Mouse (Mus musculus) CD4-positive, CD25-positive, alpha-beta regulatory T cell, adult 9 weeks (primary cell): ENCODE data around the gene Gsc. TPM values are rescaled to one million over a fixed set of nuclear protein-coding genes. Genes with fewer than 3 reads are reported as not detected.

Source experiments
- polyA plus RNA-seq: library from polyadenylated mRNA; unstranded; fragments of 100-300 nt; shearing (Covaris generic); gene quantifications from one replicate; pipeline ENCODE4 v1.2.1, GENCODE M21; 2017

The Gsc gene
- polyA plus RNA-seq = not detected

DNA sequence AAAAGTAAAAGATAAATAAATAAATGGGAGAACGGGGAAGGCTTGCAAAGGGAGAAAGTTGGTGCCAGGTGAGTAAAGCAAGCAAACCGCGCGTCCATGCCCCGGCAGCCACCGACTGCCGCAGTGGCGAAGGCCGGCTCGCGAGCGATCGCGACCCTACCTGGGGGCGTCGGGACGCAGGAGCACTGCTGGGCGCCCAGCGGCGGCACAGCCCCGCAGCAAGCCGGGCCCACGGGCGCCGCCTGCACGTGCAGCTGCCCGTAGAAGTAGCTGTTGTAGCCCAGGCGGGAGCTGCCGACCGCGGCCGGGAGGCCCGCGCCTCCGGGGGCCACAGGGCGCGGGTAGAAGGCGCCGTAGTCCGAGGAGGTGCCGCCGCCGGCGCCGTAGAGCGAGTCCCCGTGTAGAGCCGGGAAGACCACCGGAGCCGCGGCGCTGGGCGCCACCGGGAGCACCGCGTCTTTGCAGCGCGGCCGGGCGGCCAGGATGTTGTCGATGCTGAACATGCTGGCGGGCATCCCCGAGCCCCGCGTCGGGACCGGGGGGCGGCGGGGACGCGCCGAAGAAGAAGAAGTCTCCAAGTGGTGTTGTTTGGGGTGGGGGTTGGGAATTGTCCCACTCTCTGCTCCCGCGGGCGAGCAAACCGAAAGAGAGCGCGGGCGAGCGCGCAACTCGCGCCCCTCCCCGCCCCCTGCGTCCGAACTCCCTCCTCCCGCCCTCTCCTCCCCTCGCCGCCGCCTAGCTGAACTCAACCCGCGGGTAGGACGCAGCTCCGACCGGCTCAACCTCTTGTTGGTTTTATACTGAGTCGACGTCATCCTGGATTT is at the start of gene Gsc:
Gene Gsc, minus strand, starts transcription at position 730 of the 824 bp plus-strand sequence.

Other genes with a start within 250 kb of the Gsc start
- gene Serpina3g, start 237.1 kb downstream of the Gsc start, polyA plus RNA-seq = 249 TPM
- not detected for gene Serpina3i, start 210.2 kb downstream of the Gsc start, polyA plus RNA-seq
- gene Serpina3j, start 158.8 kb downstream of the Gsc start, polyA plus RNA-seq = not detected
- not detected for gene Serpina3k, start 134.8 kb downstream of the Gsc start, polyA plus RNA-seq
- gene Serpina3m, start 134.8 kb downstream of the Gsc start, polyA plus RNA-seq = not detected
- not detected for gene Serpina3n, start 66.6 kb downstream of the Gsc start, polyA plus RNA-seq